Mouse (Mus musculus): ENCODE measurements around the gene Emilin2. TPM values are rescaled to one million over a fixed set of nuclear protein-coding genes. Genes with fewer than 3 reads are reported as not detected.

Gene Emilin2
- polyA plus RNA-seq, 1 experiment, result 7.9 TPM

DNA sequence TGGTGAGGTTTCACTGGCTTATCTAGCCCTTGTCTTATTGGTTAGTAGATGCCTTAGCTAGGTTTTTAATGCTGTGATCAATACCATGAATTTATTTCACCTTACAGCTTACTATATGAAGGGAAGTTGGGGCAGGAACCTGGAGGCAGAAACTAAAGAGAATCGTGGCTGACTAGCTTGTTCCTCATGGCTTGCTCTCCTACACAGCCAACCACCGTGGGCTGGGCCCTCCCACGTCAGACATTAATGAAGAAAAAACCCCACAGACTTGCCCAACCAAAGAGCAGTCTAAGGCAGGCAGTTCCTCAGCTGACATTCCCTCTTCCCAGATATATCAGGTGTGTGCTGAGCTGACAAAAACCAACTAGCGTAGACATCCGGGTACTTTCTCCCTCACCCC lies 88.1 kb downstream of the Emilin2 start:
- H3K36me3 ChIP-seq (ENCODE audit: control insufficient read depth, insufficient read depth), result peaks cover 13% of the 10 kb centered on the region
- H3ac ChIP-seq (ENCODE audit: control insufficient read depth, insufficient read length, low read depth), result no peak overlapping the region
- H3K79me2 ChIP-seq (ENCODE audit: control insufficient read depth, insufficient read depth), result peaks cover 8% of the 10 kb centered on the region
- no peak overlapping the region for H3K4me3 ChIP-seq (ENCODE audit: insufficient read depth, poor library complexity, severe bottlenecking)
- TF ChIP-seq MAX (IDR thresholded peaks at IDR 0.05), result no peak
- TF ChIP-seq USF1 (IDR thresholded peaks at IDR 0.05; ENCODE audit: low read depth), result no peak
- TF ChIP-seq CTCF (IDR thresholded peaks at IDR 0.05; ENCODE audit: control insufficient read depth, insufficient read depth, insufficient read length), result no peak
- TF ChIP-seq MYOD1 (IDR thresholded peaks at IDR 0.05; ENCODE audit: control insufficient read depth, insufficient read length, low read depth), result no peak
- peaks cover 2% of the 10 kb centered on the region for H3K79me3 ChIP-seq (ENCODE audit: low read depth)
- H3K27me3 ChIP-seq (ENCODE audit: control insufficient read depth, insufficient read depth, insufficient read length), result no peaks in the 10 kb centered on the region

DNA sequence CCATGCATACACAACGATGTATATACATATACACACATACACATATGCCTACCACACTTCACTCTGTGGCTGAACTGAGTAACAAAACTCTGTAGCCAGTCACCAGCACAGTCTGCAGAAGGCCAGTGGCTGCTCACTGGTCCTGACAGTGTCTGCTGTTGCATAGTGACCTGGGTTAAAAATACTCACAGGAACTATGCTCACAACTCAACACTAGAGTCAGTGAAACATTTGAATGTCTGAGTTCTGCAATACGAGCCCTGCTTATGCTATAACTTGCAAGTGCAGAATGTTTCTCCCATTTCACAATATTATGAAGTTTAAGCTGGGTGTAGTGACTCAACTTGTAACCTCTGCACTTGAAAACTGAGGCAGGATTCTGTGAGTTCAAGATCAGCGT lies 90.4 kb downstream of the Emilin2 start:
- Histone ChIP-seq H3K4me3 (ENCODE audit: insufficient read depth, poor library complexity, severe bottlenecking) (no peak overlapping the region), H3K36me3 (ENCODE audit: control insufficient read depth, insufficient read depth) (peaks cover 28% of the 10 kb centered on the region), H3ac (ENCODE audit: control insufficient read depth, insufficient read length, low read depth) (no peak overlapping the region), H3K79me2 (ENCODE audit: control insufficient read depth, insufficient read depth) (peaks cover 19% of the 10 kb centered on the region), H3K79me3 (ENCODE audit: low read depth) (peaks cover 4% of the 10 kb centered on the region), H3K27me3 (ENCODE audit: control insufficient read depth, insufficient read depth, insufficient read length) (no peaks in the 10 kb centered on the region)
- TF ChIP-seq FOSL1 (IDR thresholded peaks at IDR 0.05; ENCODE audit: insufficient read depth, low read length, poor library complexity, severe bottlenecking) (no peak), CEBPB (IDR thresholded peaks at IDR 0.05; ENCODE audit: low read depth) (no peak), MYOG (IDR thresholded peaks at IDR 0.05; ENCODE audit: control insufficient read depth, extremely low read depth, insufficient read length) (no peak)

DNA sequence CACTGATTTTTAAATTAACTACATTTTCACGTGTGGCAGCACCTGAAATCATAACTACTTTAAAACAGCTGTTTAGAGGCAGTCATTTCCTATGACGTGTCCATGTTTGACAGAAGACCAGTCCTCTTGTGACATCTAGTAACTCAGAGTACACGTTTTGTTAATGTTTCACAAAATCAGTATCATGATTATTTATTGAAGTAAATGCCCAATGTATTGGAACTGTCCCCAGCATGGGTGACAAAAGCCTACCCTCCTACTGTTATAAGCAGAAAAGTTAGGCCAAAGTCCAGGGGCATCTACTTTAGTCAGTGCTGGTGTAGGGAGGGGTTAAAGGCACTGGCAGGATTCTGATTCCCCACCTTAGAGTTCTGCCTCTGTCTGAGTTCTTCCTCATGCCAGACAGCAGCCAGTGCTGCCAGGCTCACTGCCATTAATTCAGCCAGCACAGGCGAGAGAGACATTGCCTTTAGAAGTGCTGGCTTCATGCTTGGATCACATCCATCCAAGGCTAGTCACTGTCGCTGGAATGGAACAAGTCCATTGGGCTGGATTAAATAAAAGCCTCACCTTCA lies 94.6 kb downstream of the Emilin2 start:
- Histone ChIP-seq H3ac (ENCODE audit: control insufficient read depth, insufficient read length, low read depth) (no peak overlapping the region), H3K79me2 (ENCODE audit: control insufficient read depth, insufficient read depth) (peaks cover 56% of the 10 kb centered on the region), H3K27me3 (ENCODE audit: control insufficient read depth, insufficient read depth, insufficient read length) (no peaks in the 10 kb centered on the region), H3K4me3 (ENCODE audit: insufficient read depth, poor library complexity, severe bottlenecking) (no peak overlapping the region), H3K79me3 (ENCODE audit: low read depth) (peaks cover 13% of the 10 kb centered on the region), H3K36me3 (ENCODE audit: control insufficient read depth, insufficient read depth) (peaks cover 15% of the 10 kb centered on the region)
- TF ChIP-seq CEBPB (IDR thresholded peaks at IDR 0.05; ENCODE audit: low read depth), result no peak
- TF ChIP-seq MYOG (IDR thresholded peaks at IDR 0.05; ENCODE audit: control insufficient read depth, extremely low read depth, insufficient read length), result no peak
- TF ChIP-seq FOSL1 (IDR thresholded peaks at IDR 0.05; ENCODE audit: insufficient read depth, low read length, poor library complexity, severe bottlenecking), result no peak
- no peak for TF ChIP-seq USF1 (IDR thresholded peaks at IDR 0.05; ENCODE audit: low read depth)
- TF ChIP-seq MYOD1 (IDR thresholded peaks at IDR 0.05; ENCODE audit: control insufficient read depth, insufficient read length, low read depth), result no peak
- TF ChIP-seq MAX (IDR thresholded peaks at IDR 0.05), result no peak
- no peak for TF ChIP-seq CTCF (IDR thresholded peaks at IDR 0.05; ENCODE audit: control insufficient read depth, insufficient read depth, insufficient read length)

DNA sequence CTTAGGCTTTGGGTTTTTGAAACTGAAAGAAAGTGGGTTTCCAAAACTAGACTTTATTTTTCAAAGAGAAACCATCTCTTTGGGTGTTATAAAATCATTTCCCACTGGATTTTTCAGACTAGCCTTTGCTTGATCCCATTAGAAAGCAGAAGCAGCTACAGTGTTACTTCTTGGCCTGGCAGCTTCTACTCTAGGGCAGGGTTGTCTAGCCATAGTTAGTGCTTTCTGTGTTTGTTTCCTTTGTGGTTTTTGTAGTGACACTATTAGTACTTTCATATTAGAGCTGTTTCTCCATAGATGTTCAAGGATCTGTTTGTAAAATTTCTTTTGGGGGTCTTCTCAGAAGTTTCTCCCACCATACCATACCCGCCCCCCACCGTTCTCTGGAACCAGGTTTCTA lies 95.5 kb downstream of the Emilin2 start:
- Histone ChIP-seq H3K27me3 (ENCODE audit: control insufficient read depth, insufficient read depth, insufficient read length) (no peaks in the 10 kb centered on the region), H3K79me3 (ENCODE audit: low read depth) (peaks cover 11% of the 10 kb centered on the region), H3K36me3 (ENCODE audit: control insufficient read depth, insufficient read depth) (peaks cover 15% of the 10 kb centered on the region), H3ac (ENCODE audit: control insufficient read depth, insufficient read length, low read depth) (no peak overlapping the region), H3K79me2 (ENCODE audit: control insufficient read depth, insufficient read depth) (peaks cover 60% of the 10 kb centered on the region), H3K4me3 (ENCODE audit: insufficient read depth, poor library complexity, severe bottlenecking) (no peak overlapping the region)
- TF ChIP-seq MYOD1 (IDR thresholded peaks at IDR 0.05; ENCODE audit: control insufficient read depth, insufficient read length, low read depth), result no peak
- TF ChIP-seq CTCF (IDR thresholded peaks at IDR 0.05; ENCODE audit: control insufficient read depth, insufficient read depth, insufficient read length), result no peak
- TF ChIP-seq MYOG (IDR thresholded peaks at IDR 0.05; ENCODE audit: control insufficient read depth, extremely low read depth, insufficient read length), result no peak

DNA sequence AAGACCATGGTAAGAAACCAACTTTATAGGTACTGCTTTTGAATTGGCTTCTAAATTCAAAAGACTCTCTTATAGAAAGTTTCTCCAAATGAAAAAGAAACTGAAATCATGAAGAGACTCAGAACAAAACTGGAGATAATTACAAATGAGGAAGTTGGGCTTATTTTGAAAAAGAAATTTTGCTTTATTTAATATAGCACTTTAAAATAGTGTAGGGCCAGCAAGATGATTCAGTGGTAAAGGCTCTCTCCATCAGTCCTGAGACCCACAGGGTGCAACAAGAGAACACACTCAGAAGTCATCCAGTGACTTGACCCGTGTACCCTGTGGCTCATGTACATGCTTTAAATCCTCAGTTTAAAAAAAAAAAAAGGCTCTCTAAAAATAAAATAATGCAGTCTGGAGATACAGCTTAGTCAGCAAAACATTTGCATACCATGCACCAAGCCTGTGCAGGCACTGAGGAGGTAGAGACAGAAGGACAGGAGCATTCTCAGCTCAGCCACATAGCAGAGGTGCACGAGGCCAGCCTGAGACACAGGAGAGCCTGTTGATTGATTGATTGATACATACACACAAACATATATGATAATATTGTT lies 96.4 kb downstream of the Emilin2 start:
- peaks cover 66% of the 10 kb centered on the region for H3K79me2 ChIP-seq (ENCODE audit: control insufficient read depth, insufficient read depth)
- TF ChIP-seq USF1 (IDR thresholded peaks at IDR 0.05; ENCODE audit: low read depth) (no peak), MYOG (IDR thresholded peaks at IDR 0.05; ENCODE audit: control insufficient read depth, extremely low read depth, insufficient read length) (no peak), CEBPB (IDR thresholded peaks at IDR 0.05; ENCODE audit: low read depth) (no peak), MYOD1 (IDR thresholded peaks at IDR 0.05; ENCODE audit: control insufficient read depth, insufficient read length, low read depth) (no peak), FOSL1 (IDR thresholded peaks at IDR 0.05; ENCODE audit: insufficient read depth, low read length, poor library complexity, severe bottlenecking) (no peak), CTCF (IDR thresholded peaks at IDR 0.05; ENCODE audit: control insufficient read depth, insufficient read depth, insufficient read length) (no peak)
- H3K79me3 ChIP-seq (ENCODE audit: low read depth), result peaks cover 14% of the 10 kb centered on the region
- H3ac ChIP-seq (ENCODE audit: control insufficient read depth, insufficient read length, low read depth), result no peak overlapping the region
- no peak overlapping the region for H3K4me3 ChIP-seq (ENCODE audit: insufficient read depth, poor library complexity, severe bottlenecking)
- peaks cover 15% of the 10 kb centered on the region for H3K36me3 ChIP-seq (ENCODE audit: control insufficient read depth, insufficient read depth)
- no peaks in the 10 kb centered on the region for H3K27me3 ChIP-seq (ENCODE audit: control insufficient read depth, insufficient read depth, insufficient read length)

DNA sequence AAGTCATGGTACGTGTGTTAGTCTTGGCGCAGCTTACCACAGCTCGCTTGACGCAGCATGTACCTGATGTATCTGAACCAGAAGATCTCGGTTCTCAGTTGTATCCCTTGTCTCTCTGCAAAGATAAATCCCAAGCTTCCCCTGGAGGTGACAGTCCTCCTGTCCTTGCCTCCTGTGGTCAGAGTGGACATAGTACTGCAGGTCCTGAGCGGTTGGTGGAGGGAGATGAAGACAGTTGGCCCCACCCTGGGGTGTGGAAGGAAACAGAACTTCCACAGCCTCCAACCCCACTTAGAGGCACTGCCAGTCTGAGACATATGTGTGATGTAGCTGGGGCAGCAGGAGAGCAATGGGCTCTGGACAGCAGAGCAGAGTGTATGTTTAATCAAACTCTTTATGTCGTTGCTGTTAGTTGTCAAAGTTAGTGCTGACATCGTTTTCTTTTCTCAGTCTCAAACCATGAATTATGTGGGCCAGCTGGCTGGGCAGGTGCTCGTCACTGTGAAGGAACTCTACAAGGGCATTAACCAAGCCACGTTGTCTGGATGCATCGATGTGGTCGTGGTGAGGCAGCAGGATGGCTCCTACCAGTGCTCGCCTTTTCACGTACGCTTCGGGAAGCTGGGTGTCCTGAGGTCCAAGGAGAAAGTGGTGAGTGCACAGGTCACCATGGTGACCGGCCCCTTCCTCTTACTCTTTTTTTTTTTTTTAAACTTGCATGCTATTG lies 97.1 kb downstream of the Emilin2 start:
- no peaks in the 10 kb centered on the region for H3K27me3 ChIP-seq (ENCODE audit: control insufficient read depth, insufficient read depth, insufficient read length)
- no peak overlapping the region for H3ac ChIP-seq (ENCODE audit: control insufficient read depth, insufficient read length, low read depth)
- no peak overlapping the region for H3K4me3 ChIP-seq (ENCODE audit: insufficient read depth, poor library complexity, severe bottlenecking)
- H3K79me3 ChIP-seq (ENCODE audit: low read depth), result peaks cover 17% of the 10 kb centered on the region
- peaks cover 15% of the 10 kb centered on the region for H3K36me3 ChIP-seq (ENCODE audit: control insufficient read depth, insufficient read depth)
- peaks cover 72% of the 10 kb centered on the region for H3K79me2 ChIP-seq (ENCODE audit: control insufficient read depth, insufficient read depth)
- TF ChIP-seq CEBPB (IDR thresholded peaks at IDR 0.05; ENCODE audit: low read depth) (no peak), FOSL1 (IDR thresholded peaks at IDR 0.05; ENCODE audit: insufficient read depth, low read length, poor library complexity, severe bottlenecking) (no peak), USF1 (IDR thresholded peaks at IDR 0.05; ENCODE audit: low read depth) (no peak), MYOD1 (IDR thresholded peaks at IDR 0.05; ENCODE audit: control insufficient read depth, insufficient read length, low read depth) (no peak), MAX (IDR thresholded peaks at IDR 0.05) (no peak), CTCF (IDR thresholded peaks at IDR 0.05; ENCODE audit: control insufficient read depth, insufficient read depth, insufficient read length) (no peak)
